Mouse (Mus musculus): Measurements from ENCODE around the gene Usp25. TPM values are rescaled to one million over a fixed set of nuclear protein-coding genes. Genes with fewer than 3 reads are reported as not detected.

Gene Usp25
- polyA plus RNA-seq (2015; fragmentation: Nextera tagmentation; extraction: Ambion mirVana), result 34.5 and 41.7 TPM in 2 replicates

DNA sequence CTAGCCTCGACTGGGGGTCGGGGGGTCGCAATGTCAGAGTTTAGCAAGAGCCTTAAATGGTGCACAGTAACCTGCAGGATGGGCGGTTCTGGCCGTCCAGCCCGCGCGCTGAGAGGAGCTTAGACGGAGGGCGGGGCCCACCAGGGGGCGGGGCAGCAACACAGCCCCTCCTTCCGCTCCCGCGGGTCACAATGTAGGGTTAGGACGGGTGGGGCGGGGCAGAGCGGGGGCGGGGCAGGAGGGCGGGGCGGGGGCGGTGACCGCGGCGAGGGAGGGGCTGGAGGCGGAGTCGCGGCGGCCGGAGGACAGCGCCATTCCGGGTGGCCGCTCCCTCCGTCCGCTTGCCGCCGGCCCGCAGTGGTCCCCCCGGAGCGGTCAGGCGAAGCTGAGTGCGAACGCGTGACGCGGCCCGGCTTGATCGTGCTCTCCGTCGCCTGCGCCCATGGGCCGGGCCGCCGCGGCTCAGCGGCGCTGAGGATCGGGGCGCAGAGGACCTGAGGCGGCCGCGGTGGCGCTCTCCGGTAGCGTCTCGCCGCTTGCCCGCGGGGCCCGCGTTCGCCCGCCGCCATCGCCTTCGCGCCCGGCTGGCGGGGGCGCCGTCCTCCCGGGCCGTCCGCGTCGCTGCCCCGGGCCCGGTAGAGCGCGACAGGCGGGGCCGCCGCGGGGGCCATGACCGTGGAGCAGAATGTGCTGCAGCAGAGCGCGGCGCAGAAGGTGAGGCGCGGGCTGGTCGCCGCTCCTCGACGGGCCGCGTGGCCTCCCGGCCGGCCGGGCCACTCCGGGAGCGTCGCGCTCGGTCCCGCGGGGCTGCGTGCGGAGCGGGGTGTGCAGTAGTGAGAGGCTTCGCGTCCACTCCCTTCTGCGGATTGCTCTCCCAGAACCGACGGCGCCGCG is at the start of gene Usp25:
Usp25 (plus strand) TSS at position 280 of the 894 bp plus-strand sequence.
- DNase-seq (ENCODE audit: low spot score), result peak; percentile 90

DNA sequence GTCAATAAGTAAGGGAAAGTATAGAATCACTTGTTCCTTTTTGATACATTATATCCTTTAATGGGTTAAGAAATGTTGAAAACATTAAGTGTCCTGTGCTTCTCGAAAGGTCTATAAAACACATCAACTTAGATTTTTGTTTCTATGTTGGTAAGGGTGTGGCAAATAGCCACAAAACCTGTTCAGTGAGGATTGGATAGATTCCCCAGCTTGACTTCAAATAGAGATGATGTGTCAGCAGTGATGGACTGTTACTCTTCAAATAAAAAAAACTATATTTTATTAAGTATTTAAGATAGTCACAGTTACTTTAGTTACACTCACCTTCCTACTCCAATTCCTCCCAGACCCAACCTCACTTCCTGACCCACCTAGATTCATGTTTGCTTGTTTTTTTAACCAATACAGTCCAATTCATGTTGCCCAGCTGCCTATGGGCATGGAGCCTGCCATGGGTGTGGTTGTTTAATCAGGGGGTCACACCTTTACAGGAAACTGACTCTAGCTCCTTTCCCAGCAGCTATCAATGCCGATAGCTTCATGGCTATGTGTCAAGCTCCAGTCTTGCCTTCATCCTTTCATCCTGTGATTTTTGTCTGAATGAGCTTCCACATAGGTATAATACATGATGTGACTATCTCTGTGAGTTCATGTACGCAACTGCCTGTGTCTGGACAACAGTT is 45.8 kb upstream of the Usp25 start:
- DNase-seq (ENCODE audit: low spot score), result no peak

DNA sequence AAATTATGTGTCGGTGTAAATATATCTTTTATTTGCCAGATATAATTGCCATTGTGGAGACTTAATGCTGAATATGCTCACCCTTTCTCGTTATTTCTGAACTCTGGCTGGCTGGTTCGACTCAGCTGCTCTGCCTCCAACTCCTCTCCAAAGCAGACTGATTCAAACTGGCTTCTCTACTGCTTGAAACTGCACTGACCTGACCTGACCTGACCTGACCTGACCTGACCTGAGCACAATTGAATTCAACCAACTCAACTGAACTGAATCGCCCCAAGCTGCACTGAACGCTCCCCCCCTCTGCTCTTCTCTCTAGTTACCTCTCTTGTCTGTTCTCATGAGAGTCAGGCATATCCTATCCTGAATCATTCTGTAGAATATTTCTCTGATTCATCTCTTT is 42.3 kb upstream of the Usp25 start:
- no peak for DNase-seq (ENCODE audit: low spot score)

DNA sequence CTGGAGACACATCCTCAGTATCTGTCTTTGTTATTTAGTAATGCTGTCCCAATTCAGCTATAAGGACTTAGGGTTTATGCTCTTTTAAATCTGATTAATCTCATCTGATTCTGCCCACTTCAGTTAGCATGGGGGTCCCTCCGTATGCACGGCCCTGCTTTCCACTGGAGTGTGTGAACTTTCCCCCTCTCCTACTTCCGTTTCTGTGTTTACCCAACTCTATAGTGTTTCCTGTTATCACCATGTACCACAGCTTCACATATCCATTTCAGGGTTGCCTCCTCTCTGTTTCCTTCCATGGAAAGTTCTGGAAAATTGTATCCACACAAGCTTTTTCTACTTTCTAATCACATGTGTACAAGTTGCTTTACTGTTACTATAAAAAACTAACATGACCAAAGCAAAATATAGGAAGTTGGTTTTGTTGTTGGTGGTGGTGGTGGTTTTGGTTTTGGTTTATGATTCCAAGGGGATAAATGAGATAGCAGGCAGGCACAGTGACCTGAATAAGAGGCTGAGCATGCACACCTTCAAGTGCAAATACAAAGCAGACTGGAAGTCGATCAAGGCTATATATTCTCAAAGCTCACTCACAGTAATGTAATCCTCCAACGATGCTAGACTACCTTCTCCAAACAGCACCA is 36.6 kb upstream of the Usp25 start:
- DNase-seq (ENCODE audit: low spot score), result no peak

DNA sequence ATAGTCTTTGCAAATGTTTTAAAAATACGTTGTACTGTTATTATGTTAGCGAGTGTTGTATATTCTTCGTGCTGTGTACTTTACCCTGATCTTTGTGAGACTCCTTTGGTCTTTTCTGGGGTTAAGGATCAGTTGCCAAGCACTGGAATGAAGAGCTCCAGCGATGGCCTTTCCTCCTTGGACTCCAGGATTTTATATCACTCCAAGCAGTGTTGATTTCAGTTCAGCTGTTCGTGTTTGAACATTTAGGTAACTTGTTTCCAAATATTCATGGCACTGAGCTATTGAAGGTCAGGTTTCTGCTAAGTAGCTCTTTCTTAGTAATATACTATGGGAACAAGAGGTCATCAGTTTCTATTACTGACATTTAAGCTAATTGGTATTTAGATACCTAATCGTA is 29.8 kb upstream of the Usp25 start:
- no peak for DNase-seq (ENCODE audit: low spot score)

DNA sequence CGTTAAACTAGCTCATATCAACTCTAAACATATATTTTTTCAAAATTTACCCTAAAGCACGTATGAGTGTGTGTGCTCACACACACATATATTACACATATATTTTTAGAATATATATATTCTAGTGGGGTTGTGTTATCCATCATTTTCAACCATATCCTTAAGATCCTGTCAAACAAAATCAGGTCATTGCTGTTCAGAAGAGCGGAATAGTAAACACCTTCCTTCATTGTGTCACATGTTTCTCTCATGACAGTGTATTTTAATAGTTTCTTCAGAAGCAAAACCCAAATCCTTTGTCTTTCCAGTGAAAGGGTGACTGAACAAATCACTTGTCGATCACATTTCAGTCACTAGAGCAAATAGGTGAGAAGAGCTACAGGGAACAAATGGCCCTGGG is 25.8 kb upstream of the Usp25 start:
- no peak for DNase-seq (ENCODE audit: low spot score)

DNA sequence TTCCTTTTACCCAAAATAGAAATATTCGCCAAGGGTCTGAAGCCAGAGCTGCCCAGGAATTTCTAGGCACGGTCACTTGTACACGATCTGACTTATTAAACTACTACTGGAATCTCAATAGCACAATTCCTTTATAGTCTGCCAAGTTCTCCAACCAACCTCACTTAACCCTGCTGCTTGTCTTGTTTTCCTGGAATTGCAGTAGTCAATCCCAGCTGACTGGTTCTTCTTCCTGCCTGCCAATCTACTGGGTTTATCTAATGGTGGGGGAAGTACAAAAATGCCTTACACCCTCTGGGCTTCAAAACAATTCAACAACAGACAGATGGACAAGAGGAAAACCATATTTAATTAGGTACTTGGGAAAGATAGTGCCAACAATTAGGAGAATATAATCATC is 9.6 kb upstream of the Usp25 start:
- DNase-seq (ENCODE audit: low spot score), result no peak

DNA sequence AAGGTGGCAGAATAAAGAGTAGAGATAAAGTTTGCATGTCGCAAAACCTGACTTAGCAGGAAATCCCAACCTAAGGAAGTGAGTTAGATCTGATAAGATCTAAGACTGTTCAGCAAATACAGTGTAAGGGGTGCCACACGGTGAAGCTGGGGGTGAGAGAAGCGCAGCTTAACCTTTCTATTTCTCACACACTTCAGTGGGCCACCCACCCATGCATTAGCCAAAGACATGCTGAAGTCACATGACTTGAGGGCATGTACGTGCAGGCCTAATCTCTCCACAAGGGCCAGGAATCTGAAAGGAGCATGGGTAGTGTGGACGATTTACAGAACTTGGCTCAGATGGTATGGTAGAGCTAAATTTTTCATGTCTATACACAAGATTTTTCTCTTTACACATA is 4.3 kb upstream of the Usp25 start:
- DNase-seq (ENCODE audit: low spot score), result peak; percentile 35

DNA sequence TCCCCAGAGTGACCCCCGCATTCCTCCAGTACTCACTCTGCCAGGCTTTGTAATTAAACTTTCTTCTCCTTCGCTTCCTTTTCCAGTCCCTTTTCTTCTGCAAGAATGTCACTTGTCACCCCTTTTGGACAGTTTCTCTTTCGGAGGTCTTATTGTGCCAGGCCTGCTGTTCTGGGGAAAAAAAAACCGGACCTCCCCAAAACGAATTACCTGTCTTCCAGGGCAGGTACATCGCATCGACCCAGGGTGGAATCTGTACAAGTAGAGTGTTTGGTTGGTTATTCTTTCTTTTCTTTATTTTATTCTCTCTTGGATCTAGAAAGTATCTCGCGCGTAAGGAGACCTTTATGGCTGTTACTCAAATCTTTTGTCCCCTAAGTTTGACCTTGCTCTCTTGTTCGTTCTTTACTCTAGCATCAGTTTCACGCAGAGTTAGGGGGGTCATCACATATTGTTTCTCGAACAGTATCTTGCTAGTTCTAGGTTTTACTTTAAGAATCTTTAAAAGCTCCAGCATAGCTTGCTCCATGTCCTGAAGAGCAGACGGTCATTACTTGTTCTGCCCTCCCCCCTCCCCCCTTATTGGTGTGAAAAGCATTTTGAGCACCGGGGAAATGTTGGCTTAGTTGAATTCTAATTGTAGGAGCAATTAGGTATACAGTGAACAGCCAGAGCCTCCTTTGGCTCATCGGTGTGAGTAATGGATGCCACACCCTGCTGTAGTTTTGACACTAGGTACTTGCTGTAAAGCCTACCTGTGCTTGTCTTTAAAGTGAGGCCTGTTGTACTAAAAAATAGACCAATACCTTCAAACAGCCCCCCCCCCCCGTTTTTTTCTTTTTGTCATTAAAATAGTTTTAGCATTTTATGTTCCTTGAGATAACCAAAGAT is 1.1 kb downstream of the Usp25 start:
- DNase-seq (ENCODE audit: low spot score), result peak; percentile 16

DNA sequence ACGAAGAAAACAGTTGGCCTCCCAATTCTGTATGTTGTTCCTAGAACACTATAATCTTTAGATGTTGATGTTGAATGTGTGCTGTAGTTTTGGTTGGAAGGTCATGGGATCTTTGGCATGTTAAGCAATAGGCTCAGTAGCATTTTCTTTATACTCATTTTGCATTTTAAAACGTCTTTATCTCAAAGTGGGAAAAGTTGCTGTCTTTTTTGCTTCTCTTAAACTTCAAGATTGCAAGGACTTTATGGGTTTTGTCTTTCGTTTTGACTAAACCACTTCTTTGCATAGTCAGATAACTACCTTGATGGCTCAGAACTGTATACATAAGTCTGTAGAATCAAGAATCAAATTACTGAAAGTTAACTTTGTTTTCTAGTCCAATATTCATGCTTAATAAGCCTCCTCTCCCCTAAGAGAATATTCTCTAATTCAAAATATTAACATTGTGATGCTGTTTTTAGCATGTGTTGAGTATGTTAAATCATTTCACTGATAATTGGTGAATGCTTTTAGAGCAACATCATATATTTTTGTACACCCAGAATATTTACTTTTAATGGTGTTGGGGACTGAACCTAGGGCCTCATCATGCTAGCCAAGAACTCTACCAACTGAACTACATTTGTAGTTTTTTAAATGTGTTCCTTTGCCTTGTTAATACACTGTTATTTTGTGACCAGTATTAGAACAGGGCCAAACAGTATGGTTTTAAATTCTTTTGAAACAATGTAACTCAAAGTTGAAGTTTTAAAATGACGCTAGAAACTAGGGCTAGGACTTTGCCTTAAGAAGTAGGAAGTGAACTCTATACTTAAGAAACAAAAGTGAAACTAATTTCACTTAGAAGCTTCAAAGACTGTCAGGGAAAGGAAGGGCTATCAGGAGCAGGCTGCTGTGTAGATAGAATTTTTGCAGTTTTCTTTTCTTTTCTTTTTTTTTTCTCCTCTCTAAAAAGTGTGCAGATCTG is 2.2 kb downstream of the Usp25 start:
- peak; percentile 55 for DNase-seq (ENCODE audit: low spot score)

DNA sequence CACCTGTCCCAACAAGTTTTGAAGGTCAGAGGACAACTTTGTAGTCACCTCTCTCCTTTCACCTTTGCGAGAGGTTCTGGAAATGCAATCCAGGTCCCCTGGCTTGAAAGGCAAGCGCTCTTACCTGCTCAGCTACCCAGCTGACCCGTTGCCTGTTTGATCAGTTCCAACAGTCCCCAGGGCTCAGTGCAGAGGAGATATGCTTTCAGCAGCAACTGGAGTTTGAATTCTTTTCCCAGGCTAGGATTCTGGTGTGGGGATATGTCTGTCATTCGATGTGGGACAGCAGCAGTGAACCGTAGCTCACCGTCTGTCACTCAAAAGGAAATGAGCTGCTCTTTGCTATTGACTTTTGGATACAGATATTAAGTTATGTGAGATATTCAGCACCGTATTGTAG is 4.4 kb downstream of the Usp25 start:
- DNase-seq (ENCODE audit: low spot score), result no peak

DNA sequence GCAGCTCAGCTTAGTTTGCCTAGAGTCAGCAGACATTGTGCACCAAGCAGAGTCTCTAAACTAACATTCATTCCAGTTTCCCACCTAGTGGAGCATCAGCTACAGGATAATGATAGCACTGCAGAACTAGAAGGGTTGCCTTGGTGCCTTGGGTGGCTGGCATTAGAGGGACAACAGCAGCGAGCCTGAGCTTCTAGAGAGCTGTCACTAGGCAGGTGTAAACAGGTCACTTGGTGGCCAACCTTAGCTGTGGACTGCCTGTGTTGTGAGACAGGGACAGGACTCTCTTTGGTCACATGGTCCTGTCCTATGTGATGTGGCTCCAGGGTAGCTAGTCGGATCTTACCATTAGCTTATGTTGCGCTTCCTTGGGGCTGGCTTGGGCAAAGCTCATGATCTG is 6.7 kb downstream of the Usp25 start:
- DNase-seq (ENCODE audit: low spot score), result no peak

DNA sequence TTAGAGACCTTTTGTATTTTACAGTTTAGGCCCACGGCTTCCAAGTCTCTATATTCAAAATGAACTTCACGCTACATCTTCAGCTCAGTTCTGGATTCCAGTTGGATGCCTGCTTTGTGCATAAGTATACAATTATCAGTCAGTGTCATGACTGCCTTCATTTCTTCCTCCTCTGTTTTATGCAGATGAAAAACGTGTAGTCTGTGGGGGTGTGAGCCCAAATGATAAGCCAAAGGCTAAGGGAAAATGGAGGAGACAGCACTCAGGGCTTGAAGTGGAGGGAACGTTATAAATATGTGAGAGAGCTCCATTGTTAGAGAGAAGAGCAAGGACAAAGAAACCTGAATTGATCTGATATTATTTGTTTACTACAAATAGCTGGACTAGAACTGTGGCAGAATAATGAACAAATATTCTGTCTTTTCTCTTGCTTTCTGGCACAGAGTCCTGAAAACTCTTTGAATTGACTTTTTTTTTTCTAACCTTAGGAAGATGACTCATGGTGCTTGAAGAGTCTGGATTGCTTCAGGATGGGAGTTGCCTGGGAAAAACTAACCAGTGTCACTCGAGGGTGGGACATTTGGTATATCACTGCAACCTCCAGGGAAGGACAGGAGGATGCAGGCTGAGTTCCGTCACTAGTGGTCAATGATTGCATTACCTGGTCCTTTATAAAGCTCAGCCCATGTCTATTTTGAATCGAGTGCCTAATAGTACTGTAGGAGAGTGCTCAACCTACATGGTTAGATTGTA is 10.3 kb downstream of the Usp25 start:
- no peak for DNase-seq (ENCODE audit: low spot score)

DNA sequence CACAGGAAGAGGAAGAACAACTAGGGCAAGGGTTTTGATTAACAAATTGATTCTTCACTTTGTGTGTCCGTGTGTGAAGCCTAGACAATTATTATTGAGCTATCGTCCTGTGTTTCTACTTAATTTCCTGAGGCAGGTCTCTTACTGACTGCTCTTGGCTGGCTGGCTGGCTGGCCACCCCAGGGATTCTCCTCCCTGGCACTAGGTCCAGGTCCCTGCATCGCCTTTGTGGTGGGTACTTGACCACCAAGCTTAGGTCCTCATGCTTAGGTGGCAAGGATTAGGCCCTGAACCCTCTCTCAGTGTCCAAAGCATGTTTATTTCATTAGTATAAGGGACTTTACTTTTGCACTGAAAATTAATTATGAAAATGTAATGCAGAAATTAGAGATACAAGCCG is 12.6 kb downstream of the Usp25 start:
- DNase-seq (ENCODE audit: low spot score), result no peak

DNA sequence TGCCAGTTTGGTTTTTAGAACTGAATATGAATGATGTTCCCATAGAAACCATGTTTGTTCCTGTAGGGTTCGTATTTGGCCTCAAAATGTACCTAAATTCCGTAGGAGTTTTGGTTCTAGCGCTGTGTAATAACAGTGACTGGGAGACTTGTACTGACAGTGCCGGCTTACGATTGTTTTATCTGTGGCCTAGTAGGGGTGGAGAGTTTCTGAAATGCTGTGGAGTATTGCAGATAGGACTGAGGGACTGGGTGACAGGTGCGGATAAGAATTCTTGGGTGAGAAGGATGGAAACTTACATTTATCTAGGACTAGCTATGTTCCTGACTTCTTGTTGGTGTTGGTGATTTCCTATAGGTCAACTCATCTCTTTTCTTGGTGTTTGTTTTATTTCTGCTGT is 13.4 kb downstream of the Usp25 start:
- DNase-seq (ENCODE audit: low spot score), result no peak

DNA sequence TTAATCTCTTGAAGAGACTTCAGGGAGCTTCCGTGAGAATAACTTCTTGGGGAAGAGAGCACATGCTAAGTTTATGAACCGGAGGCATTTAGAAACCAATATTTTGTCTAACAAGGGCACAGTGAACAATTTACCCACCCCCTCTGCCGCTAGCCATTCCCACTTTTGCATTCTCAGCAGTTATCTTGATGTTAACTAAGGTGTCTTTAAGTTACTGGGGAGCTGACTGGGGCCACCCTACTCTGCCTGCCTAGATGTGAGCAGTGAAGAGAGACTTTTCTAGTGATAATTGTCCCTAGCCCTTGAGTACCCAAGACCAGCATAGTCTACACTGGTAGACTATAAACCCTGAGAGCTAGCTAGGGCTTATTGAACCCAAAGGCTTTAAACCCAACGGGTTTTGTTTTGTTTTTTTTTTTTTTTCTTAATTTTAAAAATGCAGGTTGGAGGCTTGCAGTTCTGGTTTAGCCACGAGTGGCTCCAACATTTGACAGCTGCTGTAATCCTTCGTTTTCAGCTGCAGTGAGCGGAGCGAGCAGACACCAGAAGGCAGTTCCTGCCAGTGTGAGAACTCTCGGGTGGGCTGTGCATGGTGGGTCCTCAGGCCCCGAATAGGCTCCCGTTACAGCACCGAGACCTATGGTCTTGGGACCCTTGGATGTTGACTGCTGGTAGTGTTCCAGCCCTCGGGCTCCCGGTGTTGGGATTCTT is 14.6 kb downstream of the Usp25 start:
- DNase-seq (ENCODE audit: low spot score), result no peak

DNA sequence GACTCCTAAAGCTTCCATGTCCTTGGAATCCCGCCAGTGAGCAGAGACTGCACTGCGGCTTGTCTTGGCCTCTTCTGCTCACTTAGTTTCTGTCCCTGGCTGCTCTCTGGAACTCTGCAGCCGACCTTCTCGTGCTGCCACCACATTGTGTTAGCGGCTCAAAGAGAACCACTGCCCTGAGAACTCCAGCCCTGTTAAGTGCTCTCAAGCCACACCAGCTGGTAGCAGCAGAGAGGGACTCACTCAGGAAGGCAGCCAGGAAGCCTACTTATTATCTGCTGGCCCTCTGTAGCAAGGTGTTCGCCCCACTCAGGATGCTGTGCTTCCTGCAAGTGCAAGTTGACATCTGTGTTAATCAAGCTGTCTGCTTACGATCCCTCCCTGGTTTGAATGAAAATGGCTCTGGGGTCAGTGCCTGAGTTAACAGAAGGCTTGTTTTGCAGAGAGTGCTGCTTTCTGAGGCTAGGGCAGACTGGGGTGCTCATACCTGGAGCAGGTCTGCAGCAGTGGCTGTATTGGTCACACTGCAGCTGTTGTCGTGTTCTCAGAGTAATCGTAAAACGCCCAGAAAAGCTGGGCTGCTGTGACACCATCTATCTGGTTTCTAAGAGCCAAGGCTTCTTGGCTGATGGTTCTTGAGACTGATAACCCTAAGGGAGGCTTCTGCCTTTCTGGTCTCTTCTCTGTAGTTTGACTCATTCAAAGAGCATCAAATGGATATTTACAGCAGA is 15.3 kb downstream of the Usp25 start:
- DNase-seq (ENCODE audit: low spot score), result no peak

DNA sequence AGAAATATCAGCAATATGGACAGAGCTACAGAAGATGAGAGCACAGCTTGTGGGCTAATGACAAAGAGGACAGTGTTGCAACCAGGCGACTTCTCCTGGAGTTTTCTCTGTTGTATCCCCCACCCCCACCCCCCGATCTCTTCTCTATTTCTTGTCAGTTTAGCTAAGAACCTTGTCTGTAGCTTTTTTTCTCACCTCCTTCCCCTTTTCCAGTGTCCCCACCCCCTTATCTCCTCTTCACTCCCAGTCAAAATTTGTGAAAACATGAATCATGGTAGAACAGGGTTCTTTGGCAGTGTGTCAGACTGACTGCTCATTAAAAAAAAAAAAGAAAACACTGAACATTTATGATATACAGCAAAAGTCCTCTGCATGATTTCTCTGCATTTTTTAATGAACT is 16.9 kb downstream of the Usp25 start:
- DNase-seq (ENCODE audit: low spot score), result no peak

Data from thymus, postnatal 0 days (tissue).